Mouse (Mus musculus): ENCODE data around the gene Ippk. TPM values are rescaled to one million over a fixed set of nuclear protein-coding genes. Genes with fewer than 3 reads are reported as not detected.

The Ippk gene
- polyA plus RNA-seq, 1 experiment from 2014 or later = 13.8 TPM

DNA sequence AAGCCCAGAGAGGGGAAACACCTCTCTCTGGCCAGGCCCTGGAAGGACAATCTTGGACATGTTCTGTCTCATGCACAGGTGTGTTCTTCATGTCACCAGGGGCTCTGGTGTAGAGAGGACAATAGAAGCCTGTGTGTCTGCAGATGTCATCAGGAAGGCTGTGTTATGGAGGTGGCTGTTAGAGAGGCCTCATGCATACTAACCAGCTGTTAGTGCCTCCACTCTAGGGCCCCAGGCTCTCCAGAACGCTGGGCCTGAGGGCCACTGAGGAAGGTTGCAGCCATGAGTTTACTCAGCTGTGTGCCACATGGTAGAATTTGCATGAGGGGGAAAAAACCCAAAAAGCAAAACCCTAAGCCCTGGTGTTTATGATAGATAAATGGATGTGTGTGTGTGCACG, 46.5 kb downstream of the Ippk start:
- Histone ChIP-seq H3K27me3 (replicated peaks; ENCODE audit: control insufficient read depth, insufficient read depth, low read length) (no peaks in the 10 kb centered on the region), H3K9ac (ENCODE audit: low read depth, low read length) (0 out of 2 replicates have a peak overlapping the region, but pooled peaks have one; percentile 16), H3K27ac (replicated peaks; ENCODE audit: low read depth, low read length) (peak overlapping the region; percentile 82), H3K4me1 (ENCODE audit: control insufficient read depth, insufficient read depth, low read length) (peaks cover 25% of the 10 kb centered on the region), H3K4me3 (ENCODE audit: low read depth, low read length) (no peak overlapping the region), H3K36me3 (ENCODE audit: control insufficient read depth, insufficient read depth, low read length) (peaks cover 26% of the 10 kb centered on the region), H3K9me3 (ENCODE audit: control insufficient read depth, low read length) (no peaks in the 10 kb centered on the region), H3K4me2 (ENCODE audit: low read depth, low read length) (no peak overlapping the region)
- 25% methylated on average over 2 of the region's 2 CpGs for WGBS
- DNase-seq (ENCODE audit: low spot score) (no peak), ATAC-seq (ENCODE audit: low read depth) (peak; percentile 28; the same call in 1 of the 2 replicates)

- H3K4me3 ChIP-seq (ENCODE audit: low read depth, low read length) = no peak overlapping the region
- H3K27ac ChIP-seq (replicated peaks; ENCODE audit: low read depth, low read length) = no peak overlapping the region
- H3K4me1 ChIP-seq (ENCODE audit: control insufficient read depth, insufficient read depth, low read length) = peaks cover 25% of the 10 kb centered on the region
- no peaks in the 10 kb centered on the region for H3K27me3 ChIP-seq (replicated peaks; ENCODE audit: control insufficient read depth, insufficient read depth, low read length)
- H3K4me2 ChIP-seq (ENCODE audit: low read depth, low read length) = no peak overlapping the region
- DNase-seq (ENCODE audit: low spot score) (no peak), ATAC-seq (ENCODE audit: low read depth) (no peak)
- no peak overlapping the region for H3K9ac ChIP-seq (ENCODE audit: low read depth, low read length)
- no peaks in the 10 kb centered on the region for H3K9me3 ChIP-seq (ENCODE audit: control insufficient read depth, low read length)
- WGBS = 84% methylated on average over 5 of the region's 5 CpGs
- H3K36me3 ChIP-seq (ENCODE audit: control insufficient read depth, insufficient read depth, low read length) = peaks cover 18% of the 10 kb centered on the region; the same call in 1 of the 2 replicates
Observed at GRCm38 (mm10) chr13:49469002-49469401, 48.0 kb downstream of the Ippk start.

DNA sequence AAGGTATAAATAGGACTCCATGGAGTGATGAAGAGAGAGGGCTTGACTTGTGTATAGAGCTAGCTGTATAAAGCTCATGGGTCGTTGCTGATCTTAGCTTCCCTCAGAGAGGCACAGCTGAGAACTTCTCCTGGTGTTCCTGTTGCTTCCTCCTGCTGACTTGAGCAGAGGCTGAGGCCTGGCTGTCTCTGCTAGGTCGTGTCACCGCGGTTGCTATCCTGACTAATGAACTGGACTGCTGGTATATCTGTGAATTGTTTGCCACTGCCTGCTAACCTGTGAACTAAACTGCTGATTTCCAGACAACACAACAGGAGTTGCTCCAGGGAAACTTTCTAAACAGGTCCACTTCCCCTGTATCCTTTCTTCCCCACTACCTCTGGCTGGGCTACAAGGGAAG, 49.3 kb downstream of the Ippk start:
- Histone ChIP-seq H3K4me2 (ENCODE audit: low read depth, low read length) (no peak overlapping the region), H3K4me1 (ENCODE audit: control insufficient read depth, insufficient read depth, low read length) (peaks cover 25% of the 10 kb centered on the region), H3K9ac (ENCODE audit: low read depth, low read length) (no peak overlapping the region), H3K27ac (replicated peaks; ENCODE audit: low read depth, low read length) (no peak overlapping the region), H3K27me3 (replicated peaks; ENCODE audit: control insufficient read depth, insufficient read depth, low read length) (no peaks in the 10 kb centered on the region), H3K4me3 (ENCODE audit: low read depth, low read length) (no peak overlapping the region), H3K36me3 (ENCODE audit: control insufficient read depth, insufficient read depth, low read length) (peaks cover 6% of the 10 kb centered on the region; the same call in 1 of the 2 replicates), H3K9me3 (ENCODE audit: control insufficient read depth, low read length) (no peaks in the 10 kb centered on the region)
- ATAC-seq (ENCODE audit: low read depth) (no peak), DNase-seq (ENCODE audit: low spot score) (no peak)
- WGBS = 89% methylated on average over 4 of the region's 4 CpGs

DNA sequence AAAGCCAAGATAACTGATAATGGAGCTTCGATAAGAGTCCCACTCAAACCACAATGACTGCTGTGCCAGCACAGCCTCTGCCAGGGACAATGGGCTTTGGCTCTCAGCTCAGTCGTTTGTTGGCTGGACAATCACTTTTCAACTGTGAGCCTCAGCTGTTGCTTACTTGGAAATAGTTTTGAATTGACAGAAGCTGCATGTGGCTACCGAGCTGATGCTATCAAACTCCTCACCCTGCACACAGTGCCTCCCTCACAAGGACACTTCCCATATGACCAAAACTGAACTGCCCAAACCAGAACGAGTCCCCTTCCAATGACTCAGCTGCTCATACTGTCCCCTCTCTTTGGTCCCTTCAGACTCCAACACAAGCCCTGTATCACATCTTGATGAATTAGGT, 49.8 kb downstream of the Ippk start:
- no peak for DNase-seq (ENCODE audit: low spot score)
- Histone ChIP-seq H3K4me2 (ENCODE audit: low read depth, low read length) (no peak overlapping the region), H3K4me1 (ENCODE audit: control insufficient read depth, insufficient read depth, low read length) (peaks cover 23% of the 10 kb centered on the region), H3K9me3 (ENCODE audit: control insufficient read depth, low read length) (no peaks in the 10 kb centered on the region), H3K4me3 (ENCODE audit: low read depth, low read length) (no peak overlapping the region), H3K27me3 (replicated peaks; ENCODE audit: control insufficient read depth, insufficient read depth, low read length) (no peaks in the 10 kb centered on the region), H3K36me3 (ENCODE audit: control insufficient read depth, insufficient read depth, low read length) (0 out of 2 replicates have a peak, but pooled peaks cover under 1% of the 10 kb centered on the region), H3K9ac (ENCODE audit: low read depth, low read length) (no peak overlapping the region), H3K27ac (replicated peaks; ENCODE audit: low read depth, low read length) (no peak overlapping the region)
- WGBS = 70% methylated on average over 4 of the region's 4 CpGs
- ATAC-seq (ENCODE audit: low read depth) = no peak

GRCm38 (mm10) chr13:49471981-49472675, 51.1 kb downstream of the Ippk start:
- DNase-seq (ENCODE audit: low spot score) (no peak), ATAC-seq (ENCODE audit: low read depth) (no peak)
- WGBS = 64% methylated on average over 4 of the region's 4 CpGs

DNA sequence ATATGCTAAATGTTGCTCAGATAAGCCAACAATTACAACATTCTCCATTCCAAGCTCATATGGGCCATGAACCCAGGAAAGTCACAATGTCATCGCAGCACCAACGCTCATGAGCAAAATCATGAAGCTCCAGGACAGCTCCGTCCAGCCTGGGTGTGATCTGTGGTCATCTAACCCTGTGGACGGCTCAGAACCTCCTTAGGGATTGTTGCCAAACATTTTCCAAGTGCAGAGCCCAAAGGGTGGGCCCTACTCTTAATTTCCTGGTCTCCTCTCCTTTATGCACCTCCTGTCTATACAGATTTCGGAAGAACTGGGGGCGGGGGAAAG, 51.6 kb downstream of the Ippk start:
- no peaks in the 10 kb centered on the region for H3K27me3 ChIP-seq (replicated peaks; ENCODE audit: control insufficient read depth, insufficient read depth, low read length)
- no peaks in the 10 kb centered on the region for H3K9me3 ChIP-seq (ENCODE audit: control insufficient read depth, low read length)
- DNase-seq (ENCODE audit: low spot score) = no peak
- peaks cover 9% of the 10 kb centered on the region for H3K4me1 ChIP-seq (ENCODE audit: control insufficient read depth, insufficient read depth, low read length)
- H3K4me3 ChIP-seq (ENCODE audit: low read depth, low read length) = no peak overlapping the region
- no peak for ATAC-seq (ENCODE audit: low read depth)
- WGBS = 90% methylated on average over 6 of the region's 6 CpGs
- no peak overlapping the region for H3K27ac ChIP-seq (replicated peaks; ENCODE audit: low read depth, low read length)
- H3K4me2 ChIP-seq (ENCODE audit: low read depth, low read length) = no peak overlapping the region
- no peaks in the 10 kb centered on the region for H3K36me3 ChIP-seq (ENCODE audit: control insufficient read depth, insufficient read depth, low read length)
- H3K9ac ChIP-seq (ENCODE audit: low read depth, low read length) = no peak overlapping the region

More at GRCm38 (mm10) chr13:49471981-49472675, 51.1 kb downstream of the Ippk start:
- Histone ChIP-seq H3K9ac (ENCODE audit: low read depth, low read length) (no peak overlapping the region), H3K4me1 (ENCODE audit: control insufficient read depth, insufficient read depth, low read length) (peaks cover 11% of the 10 kb centered on the region), H3K4me2 (ENCODE audit: low read depth, low read length) (no peak overlapping the region), H3K9me3 (ENCODE audit: control insufficient read depth, low read length) (no peaks in the 10 kb centered on the region), H3K27me3 (replicated peaks; ENCODE audit: control insufficient read depth, insufficient read depth, low read length) (no peaks in the 10 kb centered on the region), H3K36me3 (ENCODE audit: control insufficient read depth, insufficient read depth, low read length) (no peaks in the 10 kb centered on the region), H3K27ac (replicated peaks; ENCODE audit: low read depth, low read length) (no peak overlapping the region), H3K4me3 (ENCODE audit: low read depth, low read length) (no peak overlapping the region)

DNA sequence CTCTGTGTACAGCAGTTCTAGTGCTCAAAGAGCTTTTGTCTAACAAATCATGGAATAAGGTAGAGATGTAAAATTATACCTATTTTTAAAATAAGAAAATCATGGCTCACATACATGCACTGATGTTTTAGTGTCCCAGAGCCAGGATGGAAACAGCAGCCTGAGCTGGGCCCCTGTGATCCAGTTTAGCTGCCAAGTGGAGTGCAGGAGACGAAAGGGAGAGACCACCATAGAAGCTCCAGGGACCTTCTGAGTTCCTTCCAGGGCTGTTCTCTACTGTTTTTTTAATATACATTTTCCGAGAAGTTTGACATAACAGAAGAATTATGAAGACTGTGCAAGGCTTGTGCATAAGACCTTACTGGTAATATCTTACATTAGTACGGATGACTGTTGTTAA, 56.8 kb downstream of the Ippk start:
- WGBS = 57% methylated on average over 3 of the region's 3 CpGs
- no peaks in the 10 kb centered on the region for H3K36me3 ChIP-seq (ENCODE audit: control insufficient read depth, insufficient read depth, low read length)
- no peak overlapping the region for H3K9ac ChIP-seq (ENCODE audit: low read depth, low read length)
- H3K4me2 ChIP-seq (ENCODE audit: low read depth, low read length) = no peak overlapping the region
- DNase-seq (ENCODE audit: low spot score) (peak; percentile 70), ATAC-seq (ENCODE audit: low read depth) (peak; percentile 54; the same call in 1 of the 2 replicates)
- no peaks in the 10 kb centered on the region for H3K9me3 ChIP-seq (ENCODE audit: control insufficient read depth, low read length)
- H3K27me3 ChIP-seq (replicated peaks; ENCODE audit: control insufficient read depth, insufficient read depth, low read length) = no peaks in the 10 kb centered on the region
- H3K27ac ChIP-seq (replicated peaks; ENCODE audit: low read depth, low read length) = peak overlapping the region; percentile 95
- peaks cover 26% of the 10 kb centered on the region for H3K4me1 ChIP-seq (ENCODE audit: control insufficient read depth, insufficient read depth, low read length)
- no peak overlapping the region for H3K4me3 ChIP-seq (ENCODE audit: low read depth, low read length)

GRCm38 (mm10) chr13:49478851-49479374, 57.9 kb downstream of the Ippk start:
- no peak overlapping the region for H3K4me2 ChIP-seq (ENCODE audit: low read depth, low read length)
- no peak overlapping the region for H3K4me3 ChIP-seq (ENCODE audit: low read depth, low read length)
- no peaks in the 10 kb centered on the region for H3K36me3 ChIP-seq (ENCODE audit: control insufficient read depth, insufficient read depth, low read length)
- ATAC-seq (ENCODE audit: low read depth) (no peak), DNase-seq (ENCODE audit: low spot score) (no peak)
- H3K27ac ChIP-seq (replicated peaks; ENCODE audit: low read depth, low read length) = peak overlapping the region; percentile 95
- H3K9ac ChIP-seq (ENCODE audit: low read depth, low read length) = no peak overlapping the region
- peaks cover 26% of the 10 kb centered on the region for H3K4me1 ChIP-seq (ENCODE audit: control insufficient read depth, insufficient read depth, low read length)
- H3K27me3 ChIP-seq (replicated peaks; ENCODE audit: control insufficient read depth, insufficient read depth, low read length) = no peaks in the 10 kb centered on the region
- no peaks in the 10 kb centered on the region for H3K9me3 ChIP-seq (ENCODE audit: control insufficient read depth, low read length)
- WGBS = 88% methylated on average over 6 of the region's 6 CpGs

GRCm38 (mm10) chr13:49479399-49479798, 58.4 kb downstream of the Ippk start:
- Histone ChIP-seq H3K4me3 (ENCODE audit: low read depth, low read length) (no peak overlapping the region), H3K27ac (replicated peaks; ENCODE audit: low read depth, low read length) (peak overlapping the region; percentile 95), H3K9me3 (ENCODE audit: control insufficient read depth, low read length) (no peaks in the 10 kb centered on the region), H3K9ac (ENCODE audit: low read depth, low read length) (no peak overlapping the region), H3K4me2 (ENCODE audit: low read depth, low read length) (no peak overlapping the region), H3K27me3 (replicated peaks; ENCODE audit: control insufficient read depth, insufficient read depth, low read length) (no peaks in the 10 kb centered on the region), H3K4me1 (ENCODE audit: control insufficient read depth, insufficient read depth, low read length) (peaks cover 26% of the 10 kb centered on the region), H3K36me3 (ENCODE audit: control insufficient read depth, insufficient read depth, low read length) (no peaks in the 10 kb centered on the region)
- ATAC-seq (ENCODE audit: low read depth) (no peak), DNase-seq (ENCODE audit: low spot score) (peak; percentile 56)
- 73% methylated on average over 4 of the region's 4 CpGs for WGBS

Measured in embryonic facial prominence, embryonic 14.5 days (tissue).